Mouse (Mus musculus): ENCODE measurements around the gene Ap1g1. TPM values are rescaled to one million over a fixed set of nuclear protein-coding genes. Genes with fewer than 3 reads are reported as not detected.
"Not testable (repeated sequence)": the region's sequence is repeated elsewhere in the genome, so short reads cannot be mapped to it uniquely, and the experiment has no call there.

The Ap1g1 gene
- polyA plus RNA-seq, 1 experiment from 2014 or later: 31.3 TPM

- WGBS: under 1% methylated on average over 42 of the region's 42 CpGs
- peak within 1 kb of the TSS; percentile 90 for H3K27ac ChIP-seq (ENCODE audit: low read length)
- no peaks in the 10 kb centered on the region for H3K27me3 ChIP-seq (replicated peaks; ENCODE audit: control insufficient read depth, insufficient read depth, low read length)
- H3K9me3 ChIP-seq (ENCODE audit: control insufficient read depth, low read length): no peaks in the 10 kb centered on the region
- H3K4me1 ChIP-seq (ENCODE audit: control insufficient read depth, insufficient read depth, low read length): no peaks in the 10 kb centered on the region; the same call in 1 of the 2 replicates
- peak within 1 kb of the TSS; percentile 95 for H3K4me3 ChIP-seq (ENCODE audit: low read length)
- peak within 1 kb of the TSS; percentile 96 for H3K9ac ChIP-seq (ENCODE audit: low read depth, low read length)
- peak within 1 kb of the TSS; percentile 69 for H3K4me2 ChIP-seq (ENCODE audit: low read depth, low read length)
- H3K36me3 ChIP-seq (ENCODE audit: control insufficient read depth, insufficient read depth, low read length): no peaks in the 10 kb centered on the region
- ATAC-seq: peak; percentile 97
These were observed 89.8 kb downstream of the Ap1g1 start, which contains the start of gene Phlpp2 for GRCm38 (mm10) chr8:109868003-109868679. Gene Phlpp2 (plus strand): TSS chr8:109868542.

DNA sequence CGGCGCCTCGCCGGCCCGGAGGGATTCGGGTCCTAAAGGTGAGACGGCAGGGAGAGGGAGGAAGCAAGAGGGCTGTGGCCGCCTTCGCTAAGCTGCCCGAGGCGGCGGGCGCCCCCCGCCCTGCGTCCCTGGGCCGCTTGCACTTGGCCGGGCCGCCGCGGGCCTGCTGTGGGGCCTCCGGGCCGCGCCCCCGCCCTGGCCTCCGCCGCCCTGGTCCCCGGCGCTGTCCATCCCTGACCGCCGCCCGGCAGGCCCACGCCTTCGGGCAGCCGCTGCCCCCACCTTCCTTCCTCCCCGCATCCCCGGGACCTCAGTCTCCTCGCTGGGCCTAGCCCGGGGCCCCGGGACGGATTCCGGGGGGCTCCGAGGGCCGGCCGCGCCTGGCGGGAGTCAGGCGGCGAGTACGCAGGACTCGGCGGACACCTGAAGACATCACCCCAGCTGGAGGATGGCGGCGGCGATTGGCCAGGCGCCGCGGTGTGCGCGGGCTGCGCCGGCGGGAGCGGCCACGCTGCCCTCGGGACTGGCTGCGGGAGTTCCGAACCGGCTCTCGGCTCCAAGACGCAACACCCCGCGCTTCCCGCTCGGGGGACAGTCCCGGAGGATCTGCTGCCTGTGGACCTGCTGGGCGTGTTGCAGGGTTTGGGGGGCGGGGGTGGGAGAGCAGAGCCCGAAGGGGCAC is 90.5 kb downstream of the Ap1g1 start:
- H3K36me3 ChIP-seq (ENCODE audit: control insufficient read depth, insufficient read depth, low read length): no peaks in the 10 kb centered on the region
- under 1% methylated on average over 55 of the region's 78 CpGs for WGBS
- no peaks in the 10 kb centered on the region for H3K27me3 ChIP-seq (replicated peaks; ENCODE audit: control insufficient read depth, insufficient read depth, low read length)
- peak overlapping the region; percentile 90 for H3K27ac ChIP-seq (ENCODE audit: low read length)
- H3K9ac ChIP-seq (ENCODE audit: low read depth, low read length): peak overlapping the region; percentile 96
- peak overlapping the region; percentile 69 for H3K4me2 ChIP-seq (ENCODE audit: low read depth, low read length)
- peak; percentile 86 for ATAC-seq
- peak overlapping the region; percentile 95 for H3K4me3 ChIP-seq (ENCODE audit: low read length)
- H3K9me3 ChIP-seq (ENCODE audit: control insufficient read depth, low read length): no peaks in the 10 kb centered on the region
- no peaks in the 10 kb centered on the region; the same call in 1 of the 2 replicates for H3K4me1 ChIP-seq (ENCODE audit: control insufficient read depth, insufficient read depth, low read length)

DNA sequence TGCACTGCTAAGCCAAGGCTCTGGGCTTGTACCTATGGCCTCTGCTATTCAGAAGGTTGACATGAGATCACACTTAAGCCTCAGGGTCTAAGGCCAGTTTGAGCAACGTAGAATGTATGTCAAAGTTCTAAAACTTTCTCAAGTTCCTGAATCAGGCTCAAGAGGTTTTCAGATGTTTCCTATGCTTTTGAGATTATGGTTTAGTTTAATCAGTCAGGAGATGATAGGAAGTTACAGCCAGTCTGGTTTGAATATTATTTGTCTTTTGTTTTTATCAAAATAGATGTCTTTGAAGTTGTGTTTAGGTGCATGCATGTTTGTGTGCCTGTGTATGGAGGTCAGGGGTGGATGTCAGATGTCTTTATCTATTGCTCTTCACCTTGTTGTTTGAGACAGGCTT is 92.7 kb downstream of the Ap1g1 start:
- H3K9me3 ChIP-seq (ENCODE audit: control insufficient read depth, low read length): no peaks in the 10 kb centered on the region
- H3K4me3 ChIP-seq (ENCODE audit: low read length): no peak overlapping the region
- H3K27ac ChIP-seq (ENCODE audit: low read length): no peak overlapping the region
- no peaks in the 10 kb centered on the region; the same call in 1 of the 2 replicates for H3K4me1 ChIP-seq (ENCODE audit: control insufficient read depth, insufficient read depth, low read length)
- H3K27me3 ChIP-seq (replicated peaks; ENCODE audit: control insufficient read depth, insufficient read depth, low read length): no peaks in the 10 kb centered on the region
- no peak for ATAC-seq
- H3K4me2 ChIP-seq (ENCODE audit: low read depth, low read length): no peak overlapping the region
- 74% methylated on average over 1 of the region's 1 CpGs for WGBS
- H3K9ac ChIP-seq (ENCODE audit: low read depth, low read length): no peak overlapping the region
- H3K36me3 ChIP-seq (ENCODE audit: control insufficient read depth, insufficient read depth, low read length): no peaks in the 10 kb centered on the region

GRCm38 (mm10) chr8:109873800-109874199 is 95.4 kb downstream of the Ap1g1 start:
- not testable (repeated sequence) for ATAC-seq; H3K9ac ChIP-seq (ENCODE audit: low read depth, low read length); H3K4me1 ChIP-seq (ENCODE audit: control insufficient read depth, insufficient read depth, low read length); H3K9me3 ChIP-seq (ENCODE audit: control insufficient read depth, low read length); H3K27me3 ChIP-seq (replicated peaks; ENCODE audit: control insufficient read depth, insufficient read depth, low read length); H3K4me3 ChIP-seq (ENCODE audit: low read length); H3K4me2 ChIP-seq (ENCODE audit: low read depth, low read length); H3K27ac ChIP-seq (ENCODE audit: low read length); H3K36me3 ChIP-seq (ENCODE audit: control insufficient read depth, insufficient read depth, low read length)
- 98% methylated on average over 3 of the region's 3 CpGs for WGBS

- H3K4me1 ChIP-seq (ENCODE audit: control insufficient read depth, insufficient read depth, low read length): no peaks in the 10 kb centered on the region; the same call in 1 of the 2 replicates
- H3K36me3 ChIP-seq (ENCODE audit: control insufficient read depth, insufficient read depth, low read length): no peaks in the 10 kb centered on the region
- WGBS: 62% methylated on average over 5 of the region's 5 CpGs
- H3K27me3 ChIP-seq (replicated peaks; ENCODE audit: control insufficient read depth, insufficient read depth, low read length): no peaks in the 10 kb centered on the region
- H3K27ac ChIP-seq (ENCODE audit: low read length): peak overlapping the region; percentile 40; the same call in 1 of the 2 replicates
- H3K4me2 ChIP-seq (ENCODE audit: low read depth, low read length): no peak overlapping the region
- no peak overlapping the region for H3K9ac ChIP-seq (ENCODE audit: low read depth, low read length)
- ATAC-seq: peak; percentile 84
- H3K4me3 ChIP-seq (ENCODE audit: low read length): no peak overlapping the region
- no peaks in the 10 kb centered on the region for H3K9me3 ChIP-seq (ENCODE audit: control insufficient read depth, low read length)
These were observed 101.8 kb downstream of the Ap1g1 start for GRCm38 (mm10) chr8:109880012-109880662.

- Histone ChIP-seq H3K9me3 (ENCODE audit: control insufficient read depth, low read length) (no peaks in the 10 kb centered on the region), H3K4me3 (ENCODE audit: low read length) (no peak overlapping the region), H3K27me3 (replicated peaks; ENCODE audit: control insufficient read depth, insufficient read depth, low read length) (no peaks in the 10 kb centered on the region), H3K4me2 (ENCODE audit: low read depth, low read length) (no peak overlapping the region), H3K36me3 (ENCODE audit: control insufficient read depth, insufficient read depth, low read length) (no peaks in the 10 kb centered on the region), H3K27ac (ENCODE audit: low read length) (no peak overlapping the region), H3K4me1 (ENCODE audit: control insufficient read depth, insufficient read depth, low read length) (no peaks in the 10 kb centered on the region; the same call in 1 of the 2 replicates), H3K9ac (ENCODE audit: low read depth, low read length) (no peak overlapping the region)
- ATAC-seq: no peak
These were observed 106.9 kb downstream of the Ap1g1 start for GRCm38 (mm10) chr8:109885294-109885693.

DNA sequence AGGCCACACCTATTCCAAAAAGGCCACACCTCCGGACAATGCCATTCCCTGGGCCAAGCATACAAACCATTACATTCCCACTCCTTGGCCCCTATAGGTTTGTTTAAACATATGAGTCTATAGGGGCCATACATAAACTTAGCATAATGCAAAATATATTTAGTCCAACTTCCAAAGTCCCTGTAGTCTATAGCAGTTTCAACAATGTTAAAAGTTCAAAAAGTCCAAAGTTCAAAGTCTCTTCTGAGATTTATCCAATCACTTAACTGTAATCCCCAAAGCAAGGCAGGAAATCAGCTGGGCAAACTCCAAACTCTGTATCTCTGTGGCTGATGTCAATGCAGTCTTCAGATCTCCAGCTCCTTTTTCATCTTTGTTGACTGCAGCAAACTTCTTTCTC is 110.9 kb downstream of the Ap1g1 start:
- no peaks in the 10 kb centered on the region for H3K27me3 ChIP-seq (replicated peaks; ENCODE audit: control insufficient read depth, insufficient read depth, low read length)
- 96% methylated on average over 1 of the region's 1 CpGs for WGBS

DNA sequence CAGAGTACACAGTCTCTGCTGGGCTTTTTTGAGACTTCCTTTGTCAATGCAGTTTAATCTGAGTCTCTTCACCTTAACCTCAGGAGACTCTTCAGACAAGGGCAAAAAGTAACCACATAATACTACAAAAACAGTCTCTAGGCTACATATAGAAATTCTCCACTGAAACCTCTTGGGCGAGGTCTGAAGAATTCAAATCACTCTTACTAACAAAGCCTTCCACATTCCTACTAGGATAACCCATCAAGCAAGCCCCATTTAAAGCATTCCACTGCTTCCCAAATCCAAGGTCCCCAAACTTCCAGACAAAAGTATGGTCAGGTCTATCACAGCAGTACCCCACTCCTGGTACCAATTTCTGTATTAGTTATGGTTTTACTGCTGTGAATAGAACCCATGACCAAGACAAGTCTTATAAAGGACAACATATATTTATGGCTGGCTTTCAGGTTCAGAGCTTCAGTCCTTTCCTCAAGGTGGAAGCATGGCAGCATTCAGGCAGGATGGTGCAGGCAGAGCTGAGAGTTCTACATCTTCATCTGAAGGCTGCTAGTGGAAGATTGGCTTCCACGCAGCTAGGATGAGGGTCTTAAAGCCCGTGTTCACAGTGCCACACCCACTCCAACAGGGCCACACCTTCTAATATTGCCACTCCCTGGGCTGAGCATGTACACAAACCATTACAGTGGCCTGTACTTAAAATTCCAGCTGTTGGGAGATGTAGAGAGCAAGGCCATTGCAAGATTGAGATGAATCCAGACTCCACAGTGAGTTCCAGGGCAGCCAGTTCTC is 112.6 kb downstream of the Ap1g1 start:
- Histone ChIP-seq H3K9ac (ENCODE audit: low read depth, low read length) (no peak overlapping the region), H3K27me3 (replicated peaks; ENCODE audit: control insufficient read depth, insufficient read depth, low read length) (no peaks in the 10 kb centered on the region), H3K4me1 (ENCODE audit: control insufficient read depth, insufficient read depth, low read length) (no peaks in the 10 kb centered on the region), H3K4me3 (ENCODE audit: low read length) (no peak overlapping the region), H3K36me3 (ENCODE audit: control insufficient read depth, insufficient read depth, low read length) (no peaks in the 10 kb centered on the region), H3K27ac (ENCODE audit: low read length) (no peak overlapping the region), H3K9me3 (ENCODE audit: control insufficient read depth, low read length) (no peaks in the 10 kb centered on the region), H3K4me2 (ENCODE audit: low read depth, low read length) (no peak overlapping the region)
- 80% methylated on average over 3 of the region's 3 CpGs for WGBS
- ATAC-seq: no peak

More for the DNA sequence above, 110.9 kb downstream of the Ap1g1 start:
- no peak overlapping the region for H3K27ac ChIP-seq (ENCODE audit: low read length)
- H3K4me3 ChIP-seq (ENCODE audit: low read length): no peak overlapping the region
- H3K9ac ChIP-seq (ENCODE audit: low read depth, low read length): no peak overlapping the region
- H3K9me3 ChIP-seq (ENCODE audit: control insufficient read depth, low read length): no peaks in the 10 kb centered on the region
- H3K4me2 ChIP-seq (ENCODE audit: low read depth, low read length): no peak overlapping the region
- H3K36me3 ChIP-seq (ENCODE audit: control insufficient read depth, insufficient read depth, low read length): no peaks in the 10 kb centered on the region
- H3K4me1 ChIP-seq (ENCODE audit: control insufficient read depth, insufficient read depth, low read length): no peaks in the 10 kb centered on the region
- peak; percentile 62; the same call in 1 of the 2 replicates for ATAC-seq

DNA sequence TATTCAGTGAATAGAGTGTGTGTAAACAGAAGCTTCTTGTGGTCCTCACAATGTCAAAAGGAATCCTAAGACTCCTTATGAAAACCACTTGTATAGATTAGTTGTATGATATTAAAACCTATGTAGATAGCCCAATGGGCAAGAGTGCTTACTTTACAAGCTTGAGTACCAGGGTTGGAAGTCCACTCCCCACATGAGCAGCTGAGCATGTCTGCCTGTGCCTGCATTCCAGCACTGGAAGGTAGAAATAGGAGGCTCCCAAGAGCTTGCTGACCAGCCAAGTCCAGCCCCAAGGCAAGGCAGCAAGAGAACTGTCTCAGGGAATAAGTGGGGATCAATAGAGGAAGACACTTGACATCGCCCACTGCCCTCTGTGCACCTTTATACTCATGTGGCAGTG is 116.3 kb downstream of the Ap1g1 start:
- no peaks in the 10 kb centered on the region for H3K9me3 ChIP-seq (ENCODE audit: control insufficient read depth, low read length)
- H3K4me3 ChIP-seq (ENCODE audit: low read length): no peak overlapping the region
- H3K27me3 ChIP-seq (replicated peaks; ENCODE audit: control insufficient read depth, insufficient read depth, low read length): no peaks in the 10 kb centered on the region
- no peak for ATAC-seq
- no peak overlapping the region for H3K9ac ChIP-seq (ENCODE audit: low read depth, low read length)
- H3K4me1 ChIP-seq (ENCODE audit: control insufficient read depth, insufficient read depth, low read length): no peaks in the 10 kb centered on the region
- H3K36me3 ChIP-seq (ENCODE audit: control insufficient read depth, insufficient read depth, low read length): no peaks in the 10 kb centered on the region
- H3K4me2 ChIP-seq (ENCODE audit: low read depth, low read length): no peak overlapping the region
- WGBS: 100% methylated on average over 1 of the region's 1 CpGs
- H3K27ac ChIP-seq (ENCODE audit: low read length): no peak overlapping the region

Data from intestine, embryonic 16.5 days (tissue).